Mouse (Mus musculus) stomach, postnatal 0 days (tissue): ENCODE results near the gene Rictor.
"Not testable (repeated sequence)": the region's sequence is repeated elsewhere in the genome, so short reads cannot be mapped to it uniquely, and the experiment has no call there.

Source experiments
- CTCF ChIP-seq: IDR thresholded peaks from 2 replicates; pipeline ENCODE4 v1.5.1; 2016; ENCODE audit warnings: antibody characterized with exemption, low read depth, mild to moderate bottlenecking, moderate library complexity
- EP300 ChIP-seq: optimal IDR thresholded peaks from 2 replicates; pipeline ENCODE3; 2016; ENCODE audit warnings: antibody characterized with exemption

DNA sequence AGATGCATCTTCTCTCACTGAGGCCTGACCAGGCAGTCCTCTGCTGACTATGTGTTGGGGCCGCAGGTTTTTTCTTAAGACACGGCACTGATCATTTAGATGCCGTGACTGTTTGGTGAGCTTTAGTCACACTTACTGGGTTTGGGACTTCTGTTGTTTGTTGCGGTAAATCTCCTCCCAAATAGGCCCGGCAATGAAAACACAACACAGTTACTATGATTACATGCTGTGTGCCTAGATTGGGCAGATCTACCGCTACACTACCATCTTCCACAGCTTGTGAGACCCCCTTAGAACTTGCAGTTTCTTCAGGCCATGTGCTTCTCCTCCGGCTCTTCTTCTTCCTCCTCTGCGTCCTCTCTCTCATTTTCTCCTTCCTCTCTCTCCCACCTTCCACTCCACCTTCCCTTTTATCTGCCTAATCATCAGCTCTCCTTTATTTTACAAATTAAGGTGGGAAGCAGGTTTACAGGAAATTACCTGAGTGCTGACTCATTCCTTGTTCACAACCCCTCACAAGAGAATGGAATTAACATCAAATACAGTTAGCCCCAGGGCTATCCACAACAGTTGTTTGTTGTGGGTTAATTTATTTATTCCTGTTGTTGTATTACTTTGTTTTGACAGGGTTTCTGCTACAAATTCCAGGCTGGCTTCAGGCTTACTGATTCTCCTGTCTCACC, 38.3 kb downstream of the Rictor start:
- not testable (repeated sequence) for TF ChIP-seq CTCF, EP300
